Mouse (Mus musculus) ES-E14 (cell line): Measurements from ENCODE around the gene Zfp579.

ENCODE experiments used
- CHD2 ChIP-seq: IDR thresholded peaks from 2 replicates; pipeline ENCODE4 v1.6.1; 2014; ENCODE audit warnings: mild to moderate bottlenecking, low read depth, low read length, inconsistent platforms
- MAFK ChIP-seq: IDR thresholded peaks from 2 replicates; pipeline ENCODE4 v1.6.1; 2014; ENCODE audit warnings: mild to moderate bottlenecking, low read depth, low read length, inconsistent platforms; ENCODE audit not compliant: insufficient read depth
- ZC3H11A ChIP-seq: IDR thresholded peaks from 2 replicates; pipeline ENCODE4 v1.6.1; 2012; ENCODE audit warnings: low read depth, mild to moderate bottlenecking, inconsistent platforms, low read length, borderline replicate concordance
- ZNF384 ChIP-seq: IDR thresholded peaks from 2 replicates; pipeline ENCODE4 v1.6.1; 2012; ENCODE audit warnings: low read depth, low read length, inconsistent platforms

GRCm38 (mm10) chr7:4999876-5000275 is 3.9 kb upstream of the Zfp579 start:
- no peak for TF ChIP-seq MAFK
- no peak for TF ChIP-seq CHD2
- no peak for TF ChIP-seq ZC3H11A
- TF ChIP-seq ZNF384: no peak
